Mouse (Mus musculus): ENCODE results near the gene Car9.
"Not testable (repeated sequence)": the region's sequence is repeated elsewhere in the genome, so short reads cannot be mapped to it uniquely, and the experiment has no call there.

Car9 gene

GRCm38 (mm10) chr4:43528487-43528886 is 21.7 kb downstream of the Car9 start:
- no peak for DNase-seq (ENCODE audit: low spot score)

- no peak for DNase-seq (ENCODE audit: low spot score)
Observed at GRCm38 (mm10) chr4:43530081-43530501, 23.3 kb downstream of the Car9 start.

- peak; percentile 77 for DNase-seq (ENCODE audit: low spot score)
Observed at GRCm38 (mm10) chr4:43530581-43530980, 23.8 kb downstream of the Car9 start.

GRCm38 (mm10) chr4:43533270-43533669 is 26.5 kb downstream of the Car9 start:
- no peak for DNase-seq (ENCODE audit: low spot score)

- no peak for DNase-seq (ENCODE audit: low spot score)
Observed at GRCm38 (mm10) chr4:43535628-43536027, 28.9 kb downstream of the Car9 start.

GRCm38 (mm10) chr4:43536031-43536430 is 29.3 kb downstream of the Car9 start:
- DNase-seq (ENCODE audit: low spot score): no peak

- no peak for DNase-seq (ENCODE audit: low spot score)
Observed at GRCm38 (mm10) chr4:43542044-43542443, 35.3 kb downstream of the Car9 start.

- no peak for DNase-seq (ENCODE audit: low spot score)
Observed at GRCm38 (mm10) chr4:43546375-43547047, 39.7 kb downstream of the Car9 start.

GRCm38 (mm10) chr4:43547160-43547559 is 40.4 kb downstream of the Car9 start:
- DNase-seq (ENCODE audit: low spot score): no peak

- no peak for DNase-seq (ENCODE audit: low spot score)
Observed at GRCm38 (mm10) chr4:43549055-43549454, 42.3 kb downstream of the Car9 start.

- DNase-seq (ENCODE audit: low spot score): not testable (repeated sequence)
Observed at GRCm38 (mm10) chr4:43551854-43552253, 45.1 kb downstream of the Car9 start.

- no peak for DNase-seq (ENCODE audit: low spot score)
Observed at GRCm38 (mm10) chr4:43552437-43552836, 45.7 kb downstream of the Car9 start.

GRCm38 (mm10) chr4:43553891-43554290 is 47.1 kb downstream of the Car9 start:
- DNase-seq (ENCODE audit: low spot score): no peak

GRCm38 (mm10) chr4:43555926-43556325 is 49.2 kb downstream of the Car9 start:
- no peak for DNase-seq (ENCODE audit: low spot score)

- no peak for DNase-seq (ENCODE audit: low spot score)
Observed at GRCm38 (mm10) chr4:43558028-43558630, 51.4 kb downstream of the Car9 start.

- DNase-seq (ENCODE audit: low spot score): peak; percentile 63
Observed at GRCm38 (mm10) chr4:43558631-43559356, 52.0 kb downstream of the Car9 start.

- DNase-seq (ENCODE audit: low spot score): no peak
Observed at GRCm38 (mm10) chr4:43559519-43560242, 52.9 kb downstream of the Car9 start.

- DNase-seq (ENCODE audit: low spot score): no peak
Observed at GRCm38 (mm10) chr4:43560243-43560611, 53.5 kb downstream of the Car9 start.

- no peak for DNase-seq (ENCODE audit: low spot score)
Observed at GRCm38 (mm10) chr4:43560976-43561375, 54.2 kb downstream of the Car9 start.

GRCm38 (mm10) chr4:43561436-43561996 is 54.8 kb downstream of the Car9 start:
- DNase-seq (ENCODE audit: low spot score): no peak

- peak; percentile 94 for DNase-seq (ENCODE audit: low spot score)
Observed at GRCm38 (mm10) chr4:43561997-43562768, 55.4 kb downstream of the Car9 start, which contains the start of the genes Creb3 and Tln1. TSS of gene Creb3 (plus strand) at chr4:43562332. TSS of gene Tln1 (minus strand) at chr4:43562691.
